Mouse (Mus musculus) ZHBTc4 (cell line): ENCODE results near the gene Ctnnbl1.
A peak's percentile ranks its signal among the peaks of the same experiment; 100 is the strongest.

Source experiments
- DNase-seq: peaks from one replicate; pipeline ENCODE4 v3.0.0-alpha.2; 2011; ENCODE audit warnings: low read depth, low spot score

Ctnnbl1 gene

GRCm38 (mm10) chr2:157750481-157750880, 13.3 kb downstream of the Ctnnbl1 start:
- no peak for DNase-seq

- no peak for DNase-seq
Observed at GRCm38 (mm10) chr2:157750926-157751588, 13.9 kb downstream of the Ctnnbl1 start.

- no peak for DNase-seq
Observed at GRCm38 (mm10) chr2:157751589-157752373, 14.6 kb downstream of the Ctnnbl1 start.

GRCm38 (mm10) chr2:157752374-157752743, 15.2 kb downstream of the Ctnnbl1 start:
- DNase-seq = no peak

GRCm38 (mm10) chr2:157755771-157756170, 18.6 kb downstream of the Ctnnbl1 start:
- DNase-seq = no peak

GRCm38 (mm10) chr2:157756193-157756592, 19.0 kb downstream of the Ctnnbl1 start:
- peak; percentile 41 for DNase-seq

- DNase-seq = no peak
Observed at GRCm38 (mm10) chr2:157758395-157758794, 21.2 kb downstream of the Ctnnbl1 start.

GRCm38 (mm10) chr2:157759717-157760116, 22.5 kb downstream of the Ctnnbl1 start:
- DNase-seq = no peak

GRCm38 (mm10) chr2:157762903-157763302, 25.7 kb downstream of the Ctnnbl1 start:
- no peak for DNase-seq

GRCm38 (mm10) chr2:157766591-157766990, 29.4 kb downstream of the Ctnnbl1 start:
- no peak for DNase-seq

- DNase-seq = no peak
Observed at GRCm38 (mm10) chr2:157768682-157769429, 31.7 kb downstream of the Ctnnbl1 start.

- no peak for DNase-seq
Observed at GRCm38 (mm10) chr2:157770761-157771160, 33.6 kb downstream of the Ctnnbl1 start.

GRCm38 (mm10) chr2:157773661-157774060, 36.5 kb downstream of the Ctnnbl1 start:
- no peak for DNase-seq

- DNase-seq = no peak
Observed at GRCm38 (mm10) chr2:157775957-157776356, 38.8 kb downstream of the Ctnnbl1 start.

GRCm38 (mm10) chr2:157780956-157781355, 43.8 kb downstream of the Ctnnbl1 start:
- no peak for DNase-seq

- no peak for DNase-seq
Observed at GRCm38 (mm10) chr2:157783152-157783551, 46.0 kb downstream of the Ctnnbl1 start.

- no peak for DNase-seq
Observed at GRCm38 (mm10) chr2:157784238-157784637, 47.0 kb downstream of the Ctnnbl1 start.

- no peak for DNase-seq
Observed at GRCm38 (mm10) chr2:157784647-157785046, 47.4 kb downstream of the Ctnnbl1 start.

- no peak for DNase-seq
Observed at GRCm38 (mm10) chr2:157789226-157789625, 52.0 kb downstream of the Ctnnbl1 start.

GRCm38 (mm10) chr2:157790836-157791495, 53.8 kb downstream of the Ctnnbl1 start:
- DNase-seq = no peak

GRCm38 (mm10) chr2:157791528-157792162, 54.4 kb downstream of the Ctnnbl1 start:
- DNase-seq = no peak
